Mouse (Mus musculus) 3134 (cell line): Measurements from ENCODE around the gene Plch1.

ENCODE experiments used
- DNase-seq: peaks from one replicate; pipeline ENCODE4 v3.0.0-alpha.2; 2011; ENCODE audit warnings: low spot score; ENCODE audit not compliant: insufficient read length; ENCODE audit errors: extremely low read depth

The Plch1 gene

DNA sequence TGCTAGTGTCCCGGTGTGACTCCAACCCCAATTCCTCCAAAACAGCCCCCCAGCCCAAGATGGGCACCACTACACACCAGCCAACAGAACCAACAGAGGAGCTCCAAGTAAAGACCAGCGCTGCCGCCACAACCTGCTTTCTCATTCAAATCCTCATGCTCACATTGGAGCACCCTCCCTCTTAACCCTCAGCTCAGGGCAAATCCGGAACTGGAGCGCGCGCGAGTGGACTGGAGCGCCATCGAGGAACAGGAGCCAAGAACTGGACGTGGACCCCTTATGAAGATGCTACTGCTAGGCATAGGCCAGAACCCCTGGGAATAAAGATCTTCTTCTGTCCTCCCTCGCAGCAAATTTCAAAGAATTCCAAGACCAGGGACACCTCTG lies at the start of gene Plch1:
TSS of gene Plch1 (minus strand) at position 164 of the 387 bp plus-strand sequence.
- no peak for DNase-seq

DNA sequence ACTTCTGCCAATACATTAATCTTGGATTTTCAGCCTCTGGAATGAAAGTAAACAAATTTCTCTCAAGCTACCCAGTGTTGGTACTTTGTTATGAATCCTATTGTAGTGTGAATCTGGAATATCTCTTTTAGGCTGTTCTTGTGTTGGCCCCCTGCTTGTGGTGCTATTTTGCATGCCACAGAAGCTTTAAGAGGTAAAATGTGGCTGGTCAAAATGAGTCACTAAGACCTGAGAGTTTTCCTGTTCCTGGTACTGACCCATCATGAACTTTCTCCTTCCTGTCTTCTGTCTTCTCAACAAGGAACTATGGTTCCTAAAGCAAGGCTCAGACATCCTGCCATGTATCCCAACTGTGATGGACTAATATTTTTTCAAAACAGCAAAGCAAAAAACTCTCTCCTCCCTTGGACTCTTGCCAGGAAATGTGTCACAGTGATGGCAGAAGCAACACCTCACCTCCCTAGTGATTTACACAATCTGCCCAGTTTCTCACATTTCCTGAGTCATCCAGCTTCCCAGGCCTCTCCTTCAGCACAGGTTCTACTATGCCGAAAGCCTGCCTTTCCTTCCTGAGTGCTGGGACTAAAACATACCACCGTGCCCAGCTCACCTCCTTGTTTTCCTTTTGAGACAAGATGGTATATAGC lies 42.1 kb upstream of the Plch1 start:
- peak; percentile 48 for DNase-seq

DNA sequence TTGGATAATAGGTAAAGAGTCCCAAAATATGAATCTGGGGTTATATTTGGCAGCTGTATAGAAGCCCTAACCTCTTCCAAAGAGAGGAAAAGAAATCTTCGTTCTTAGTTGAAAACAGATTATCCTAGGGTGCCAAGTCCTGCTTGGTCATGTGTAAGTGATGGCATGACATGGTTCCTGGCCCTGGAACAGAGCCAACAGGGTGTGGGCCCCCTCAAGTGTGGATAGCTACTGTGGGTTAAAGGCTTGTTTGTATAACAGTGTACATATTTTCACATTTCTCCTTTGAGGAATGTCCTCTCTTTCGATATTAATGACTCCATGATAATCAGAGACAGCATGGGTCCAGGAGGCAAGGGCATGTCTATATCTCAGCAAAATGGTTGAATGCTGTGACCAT lies 39.7 kb upstream of the Plch1 start:
- no peak for DNase-seq

GRCm38 (mm10) chr3:63928878-63929859 lies 29.9 kb upstream of the Plch1 start, which contains the start of gene E130311K13Rik:
E130311K13Rik (minus strand) TSS chr3:63929472.
- peak; percentile 92 for DNase-seq

GRCm38 (mm10) chr3:63919634-63920033 lies 20.4 kb upstream of the Plch1 start:
- DNase-seq, result no peak

- no peak for DNase-seq
Measured at GRCm38 (mm10) chr3:63910301-63910700, 11.0 kb upstream of the Plch1 start.

GRCm38 (mm10) chr3:63905241-63905640 lies 6.0 kb upstream of the Plch1 start:
- no peak for DNase-seq

- DNase-seq, result no peak
Measured at GRCm38 (mm10) chr3:63904157-63904556, 4.9 kb upstream of the Plch1 start.

DNA sequence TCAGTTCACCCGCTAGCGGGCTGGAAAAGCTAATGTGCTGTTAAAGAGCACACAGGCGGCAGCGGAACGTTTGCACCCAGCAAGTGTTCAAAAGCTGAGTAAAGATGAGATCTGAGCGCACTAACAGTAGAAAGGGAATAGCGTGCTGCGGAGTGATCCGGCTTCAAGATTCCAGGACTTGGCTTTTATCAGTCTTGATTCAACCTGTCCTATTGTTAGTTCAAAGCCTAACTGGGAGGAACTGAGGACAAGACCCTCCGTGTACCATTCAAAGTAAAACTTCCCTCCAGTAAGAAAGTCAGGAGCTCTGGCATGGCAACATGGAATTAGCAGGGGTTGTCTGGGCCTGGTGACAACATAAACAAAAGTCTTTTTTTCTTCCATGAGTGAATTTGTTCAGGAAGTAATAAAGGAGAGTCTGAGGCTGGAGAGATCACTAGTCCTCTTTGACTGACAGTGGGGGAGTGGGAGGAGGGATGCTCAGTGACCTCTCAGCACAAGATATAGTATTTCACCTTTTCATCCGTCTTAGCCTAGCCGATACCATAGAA lies 824 bp upstream of the Plch1 start:
- no peak for DNase-seq

DNA sequence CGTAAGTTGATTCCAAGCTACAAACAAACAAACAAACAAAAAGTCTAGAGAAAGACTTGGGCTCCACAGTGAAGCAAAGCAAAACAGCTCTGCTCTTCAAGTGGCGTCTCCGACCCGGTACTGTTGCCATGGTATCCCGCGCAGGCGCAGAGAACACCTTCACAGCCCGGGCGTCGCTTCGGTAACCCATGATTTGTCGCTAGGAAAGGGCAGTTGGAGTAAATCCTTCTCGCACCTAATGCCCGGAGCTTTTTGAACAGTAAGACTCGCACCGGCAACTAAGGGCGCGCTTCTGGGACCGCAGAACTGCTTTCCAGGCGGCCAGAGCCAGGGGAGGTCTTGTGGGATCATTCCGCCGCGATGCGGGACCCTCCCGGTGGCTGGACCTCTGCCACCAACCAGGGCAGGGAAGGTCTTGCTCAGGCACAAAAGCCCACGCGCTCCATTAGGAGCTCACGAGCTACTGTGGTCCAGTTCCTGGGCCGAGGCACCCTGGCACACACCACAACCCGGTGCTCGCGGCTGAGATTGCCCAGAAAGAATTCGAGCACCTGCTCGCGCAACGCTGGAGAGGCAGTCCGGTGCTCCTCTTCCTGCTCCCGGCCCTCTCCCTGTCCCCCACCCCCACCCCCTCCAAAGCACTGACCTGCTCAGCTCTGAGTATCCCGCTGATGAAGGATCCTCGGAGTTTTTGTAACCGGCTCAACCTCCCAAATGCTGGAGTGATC lies 527 bp downstream of the Plch1 start:
- peak; percentile 16 for DNase-seq

- DNase-seq, result no peak
Measured at GRCm38 (mm10) chr3:63897177-63897576, 2.1 kb downstream of the Plch1 start.

- no peak for DNase-seq
Measured at GRCm38 (mm10) chr3:63896303-63896702, 3.0 kb downstream of the Plch1 start.

GRCm38 (mm10) chr3:63895786-63896185 lies 3.5 kb downstream of the Plch1 start:
- no peak for DNase-seq

GRCm38 (mm10) chr3:63893677-63894076 lies 5.6 kb downstream of the Plch1 start:
- DNase-seq, result no peak

DNA sequence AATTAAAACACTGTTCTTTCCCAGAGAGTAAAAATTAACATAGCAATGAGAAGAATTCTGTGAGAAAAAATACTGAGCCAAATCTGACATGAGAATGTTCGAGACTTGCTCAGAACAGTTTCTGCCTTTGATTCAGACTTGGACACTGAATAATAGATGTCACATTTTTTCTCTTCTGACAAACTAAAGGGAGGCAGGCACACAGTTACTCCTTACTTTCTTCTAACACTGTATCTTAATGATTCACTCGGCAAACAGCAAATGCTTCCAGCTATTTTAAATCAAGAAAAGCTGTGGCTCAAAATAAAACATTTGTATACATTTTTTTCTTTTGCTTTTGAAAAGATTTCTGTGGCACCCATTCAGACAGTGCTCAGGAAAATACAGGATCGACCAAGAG lies 7.1 kb downstream of the Plch1 start:
- DNase-seq, result no peak

- DNase-seq, result no peak
Measured at GRCm38 (mm10) chr3:63881065-63881464, 18.2 kb downstream of the Plch1 start.

- no peak for DNase-seq
Measured at GRCm38 (mm10) chr3:63878995-63879666, 20.1 kb downstream of the Plch1 start.

DNA sequence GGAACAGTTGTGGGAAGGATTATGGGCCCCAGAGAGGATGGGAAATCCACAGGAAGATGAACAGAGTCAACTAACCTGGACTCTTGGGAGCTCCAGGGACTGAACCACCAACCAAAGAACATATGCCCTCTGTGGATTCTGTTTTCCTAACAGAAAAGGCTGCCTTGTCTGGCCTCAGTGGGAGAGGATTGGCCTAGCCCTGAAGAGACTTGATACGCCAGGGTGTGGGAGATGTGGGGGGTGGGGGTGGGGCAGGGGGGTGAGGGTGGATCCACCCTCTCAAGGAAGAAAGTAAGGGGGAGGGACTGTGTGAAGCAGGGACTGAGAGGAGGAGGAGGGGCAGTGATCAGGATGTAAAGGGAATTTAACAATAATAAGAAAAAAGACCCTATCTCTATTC lies 26.5 kb downstream of the Plch1 start:
- DNase-seq, result no peak

- DNase-seq, result no peak
Measured at GRCm38 (mm10) chr3:63871249-63871648, 28.0 kb downstream of the Plch1 start.

- no peak for DNase-seq
Measured at GRCm38 (mm10) chr3:63868285-63868684, 31.0 kb downstream of the Plch1 start.
